Mouse (Mus musculus): ENCODE data around the gene Il6ra.

GRCm38 (mm10) chr3:89907846-89908245, 5.2 kb downstream of the Il6ra start:
- no peak for TF ChIP-seq POLR2A (IDR thresholded peaks at IDR 0.05; ENCODE audit: low read depth, low read length)
- TF ChIP-seq CTCF (IDR thresholded peaks at IDR 0.05; ENCODE audit: extremely low read depth, insufficient read length, insufficient replicate concordance, low read depth, low read length): no peak

Data from small intestine, adult 2 months (tissue).